Mouse (Mus musculus) monocyte, adult 2 months (primary cell): ENCODE measurements around the gene Rala.

Experiments
- DNase-seq, 2 experiments: peaks; one replicate each; pipeline ENCODE4 v3.0.0; 2022; ENCODE audit warnings: low spot score in 2 of 2, low read depth in 1 of 2

The Rala gene

GRCm38 (mm10) chr13:17884211-17884610 is 59.8 kb downstream of the Rala start:
- no peak for DNase-seq

DNA sequence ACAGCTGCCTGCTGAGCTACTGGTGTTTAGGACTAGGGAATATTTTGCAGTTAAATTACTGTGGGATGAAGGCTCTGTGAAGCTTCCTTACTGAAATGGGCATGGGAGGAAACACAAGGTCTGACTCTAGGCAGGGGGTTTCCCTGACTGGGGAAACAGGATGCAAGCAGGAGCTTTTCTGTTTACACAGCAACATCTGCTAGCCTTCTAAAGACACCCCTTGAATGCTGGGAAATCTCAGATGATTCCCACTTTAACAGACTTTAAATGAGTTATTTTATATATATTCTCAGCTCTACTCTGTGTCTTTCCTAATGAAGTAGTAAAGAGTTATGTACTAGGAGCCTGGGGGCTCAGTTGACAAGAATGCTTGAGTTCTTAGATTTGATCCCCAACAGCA is 65.0 kb downstream of the Rala start:
- DNase-seq, result no peak

DNA sequence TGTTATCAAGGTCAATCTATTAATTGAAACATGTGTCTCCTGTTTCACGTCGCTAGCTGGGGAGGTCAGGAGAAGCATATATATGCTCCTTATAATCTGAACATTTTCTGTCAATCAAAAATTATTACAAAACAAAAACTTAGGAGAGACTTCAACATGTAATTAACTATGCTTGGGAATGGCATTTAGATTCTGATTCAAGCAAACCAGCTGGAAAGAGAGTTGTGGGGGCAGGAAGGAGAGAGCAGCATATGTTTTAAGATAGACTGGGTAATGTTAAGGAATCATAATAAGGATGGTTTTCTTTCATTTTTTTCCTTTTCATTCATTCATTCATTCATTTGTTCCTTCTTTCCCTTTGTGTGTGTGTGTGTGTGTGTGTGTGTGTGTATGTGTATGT is 77.3 kb downstream of the Rala start:
- DNase-seq, result no peak

DNA sequence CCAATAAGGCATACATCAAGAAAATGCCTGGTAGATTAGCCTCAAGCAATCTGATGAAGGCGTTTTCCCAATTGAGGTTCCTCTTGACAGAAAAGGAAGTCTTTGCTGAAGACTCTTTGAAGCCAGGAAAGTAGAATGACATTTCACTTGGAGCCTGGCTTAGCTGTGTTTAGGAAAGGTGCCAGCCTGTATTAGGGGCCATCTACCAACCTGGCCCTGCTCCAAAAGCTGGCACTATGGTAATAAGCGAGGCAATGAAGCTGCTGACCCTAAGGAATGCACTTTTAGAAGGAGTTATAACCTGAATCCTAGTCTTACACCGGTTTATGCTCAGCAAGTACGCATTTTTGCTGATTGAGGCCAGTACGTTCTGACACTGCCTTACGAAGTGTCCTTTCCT is 83.5 kb downstream of the Rala start:
- no peak for DNase-seq

- no peak for DNase-seq
Observed at GRCm38 (mm10) chr13:17859365-17860033, 84.5 kb downstream of the Rala start.

- DNase-seq, result no peak
Observed at GRCm38 (mm10) chr13:17857046-17857445, 87.0 kb downstream of the Rala start.

DNA sequence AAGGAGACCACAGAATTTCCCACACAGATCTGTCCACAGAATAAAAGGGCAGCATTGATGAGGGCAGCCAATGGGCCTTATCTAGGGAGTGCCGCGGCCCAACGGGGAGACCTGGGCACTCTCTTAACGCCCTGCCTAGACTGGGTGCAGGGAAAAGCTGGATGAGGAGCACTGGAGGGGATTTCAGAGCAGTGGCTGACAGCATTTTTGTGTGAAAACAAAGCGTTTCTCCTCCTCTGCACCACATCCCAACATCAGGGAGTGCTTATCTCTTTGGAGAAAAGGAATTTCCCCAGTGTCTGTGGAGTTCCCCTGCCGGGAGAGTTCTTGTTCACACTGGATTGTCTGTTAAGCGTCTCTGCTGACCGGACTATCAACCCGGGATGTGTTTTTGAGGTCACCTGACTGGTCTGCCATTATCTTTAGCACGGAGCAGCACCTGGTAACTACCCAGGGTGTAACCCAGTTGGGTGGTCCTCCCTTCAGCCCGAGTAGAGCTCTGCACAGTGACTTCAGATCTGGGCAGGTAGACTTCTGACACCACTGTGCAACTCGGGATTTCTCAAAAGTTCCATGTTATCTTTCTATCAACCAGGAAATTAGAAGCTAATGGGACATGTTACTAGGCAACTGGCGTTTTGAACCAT is 88.4 kb downstream of the Rala start:
- no peak for DNase-seq

DNA sequence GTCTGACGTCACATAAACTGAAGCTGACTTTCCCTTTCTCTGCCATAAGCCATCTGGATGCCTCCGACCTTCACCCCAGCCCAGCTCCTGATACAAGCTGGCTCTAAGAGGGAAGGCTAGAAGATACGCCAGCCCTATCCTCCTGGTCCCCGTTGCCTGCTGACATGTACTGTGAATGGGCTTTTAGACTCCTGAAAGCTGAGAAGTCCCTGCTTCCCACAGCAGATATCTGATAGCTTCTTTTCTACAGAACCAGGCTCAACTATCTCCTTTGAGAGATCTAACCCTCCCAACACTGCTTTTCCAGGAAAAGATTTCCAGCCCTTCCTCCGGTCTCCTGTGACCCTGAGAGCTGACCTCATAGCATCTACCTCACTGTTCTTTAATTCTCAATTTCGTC is 89.3 kb downstream of the Rala start:
- DNase-seq, result no peak

GRCm38 (mm10) chr13:17843336-17843735 is 100.7 kb downstream of the Rala start:
- DNase-seq, result no peak

GRCm38 (mm10) chr13:17842756-17843155 is 101.3 kb downstream of the Rala start:
- DNase-seq, result no peak

GRCm38 (mm10) chr13:17839137-17839536 is 104.9 kb downstream of the Rala start:
- DNase-seq, result no peak

DNA sequence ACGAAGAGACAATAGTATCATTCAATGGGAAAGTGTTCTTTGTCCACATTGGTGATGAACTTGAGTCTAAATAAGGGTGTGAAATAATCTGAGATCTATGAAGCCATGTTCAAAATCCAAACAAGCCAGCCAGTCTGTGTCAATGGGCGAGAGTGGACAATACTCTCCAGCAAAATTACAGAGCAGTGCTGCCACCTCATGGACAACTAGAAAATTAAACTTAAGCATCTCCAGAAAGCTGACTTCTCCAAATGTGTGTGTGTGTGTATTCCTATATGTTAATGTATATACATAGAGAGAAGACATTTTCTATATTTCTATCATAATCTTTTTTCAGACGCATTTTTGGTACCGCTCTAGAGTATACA is 105.6 kb downstream of the Rala start:
- no peak for DNase-seq

- DNase-seq, result no peak
Observed at GRCm38 (mm10) chr13:17837610-17838483, 106.2 kb downstream of the Rala start.

GRCm38 (mm10) chr13:17836808-17837207 is 107.2 kb downstream of the Rala start:
- no peak for DNase-seq

- no peak for DNase-seq
Observed at GRCm38 (mm10) chr13:17832940-17833339, 111.1 kb downstream of the Rala start.
